Mouse (Mus musculus) forebrain, embryonic 10.5 days (tissue): Measurements from ENCODE around the gene Reep3. TPM values are rescaled to one million over a fixed set of nuclear protein-coding genes. Genes with fewer than 3 reads are reported as not detected.
"Not testable (repeated sequence)": the region's sequence is repeated elsewhere in the genome, so short reads cannot be mapped to it uniquely, and the experiment has no call there.

Experiments used
- DNase-seq: peaks from one replicate; pipeline ENCODE4 v3.0.0-alpha.2; 2017; ENCODE audit warnings: low spot score; ENCODE audit errors: extremely low spot score
- H3K27ac ChIP-seq: fragments of 300-500 bp; sonication (generic); 2 replicates; pipeline ENCODE4 v1.5.1; 2016; ENCODE audit warnings: mild to moderate bottlenecking
- H3K27me3 ChIP-seq: fragments of 300-500 bp; sonication (generic); 2 replicates; pipeline ENCODE4 v1.6.1; 2016; ENCODE audit warnings: mild to moderate bottlenecking; ENCODE audit not compliant: poor library complexity, severe bottlenecking
- H3K36me3 ChIP-seq: fragments of 300-500 bp; sonication (generic); replicated peaks from 2 replicates; pipeline ENCODE4 v1.6.1; 2016; ENCODE audit warnings: mild to moderate bottlenecking, moderate library complexity
- H3K4me1 ChIP-seq: fragments of 300-500 bp; sonication (generic); 2 replicates; pipeline ENCODE4 v1.6.1; 2016
- H3K4me3 ChIP-seq: fragments of 300-500 bp; sonication (generic); 2 replicates; pipeline ENCODE4 v1.5.1; 2016; ENCODE audit warnings: mild to moderate bottlenecking, moderate library complexity
- H3K9me3 ChIP-seq: fragments of 300-500 bp; sonication (generic); 2 replicates; pipeline ENCODE4 v1.6.1; 2016; ENCODE audit warnings: mild to moderate bottlenecking, moderate library complexity
- WGBS: fragments of 180-500 bp; shearing (Covaris S2); methylation state at CpG from one replicate; pipeline ENCODE4 v1.1.7; 2016; 5-methylcytosine and 5-hydroxymethylcytosine counted together
- polyA plus RNA-seq: library from polyadenylated mRNA; unstranded; fragments of >200 nt; fragmentation: Nextera tagmentation; extraction: Ambion mirVana; gene quantifications from 2 replicates; pipeline ENCODE4 v1.2.1, GENCODE M21; 2016

Gene Reep3
- polyA plus RNA-seq, 1 experiment from 2014 or later: 32.7 TPM

GRCm38 (mm10) chr10:67014746-67015145, 82.0 kb downstream of the Reep3 start:
- WGBS: 92% methylated on average over 12 of the region's 12 CpGs
- no peak overlapping the region for H3K27ac ChIP-seq
- DNase-seq: no peak
- H3K27me3 ChIP-seq: no peaks in the 10 kb centered on the region
- peaks cover 46% of the 10 kb centered on the region for H3K36me3 ChIP-seq
- no peaks in the 10 kb centered on the region for H3K9me3 ChIP-seq
- peaks cover 14% of the 10 kb centered on the region for H3K4me1 ChIP-seq
- H3K4me3 ChIP-seq: no peak overlapping the region

GRCm38 (mm10) chr10:67010521-67010920, 86.2 kb downstream of the Reep3 start:
- Histone ChIP-seq H3K36me3 (peaks cover 29% of the 10 kb centered on the region), H3K4me3 (no peak overlapping the region), H3K4me1 (peaks cover under 1% of the 10 kb centered on the region; the same call in 1 of the 2 replicates), H3K9me3 (no peaks in the 10 kb centered on the region), H3K27me3 (no peaks in the 10 kb centered on the region), H3K27ac (no peak overlapping the region)
- no peak for DNase-seq
- 90% methylated on average over 12 of the region's 12 CpGs for WGBS

- peak overlapping the region; percentile 46 for H3K4me3 ChIP-seq
- H3K27me3 ChIP-seq: no peaks in the 10 kb centered on the region
- peaks cover 8% of the 10 kb centered on the region; the same call in 1 of the 2 replicates for H3K9me3 ChIP-seq
- peaks cover 40% of the 10 kb centered on the region for H3K4me1 ChIP-seq
- 3% methylated on average over 12 of the region's 12 CpGs for WGBS
- peak; percentile 35 for DNase-seq
- H3K27ac ChIP-seq: peak overlapping the region; percentile 88
- no peaks in the 10 kb centered on the region for H3K36me3 ChIP-seq
Observed at GRCm38 (mm10) chr10:67004527-67005042, 92.2 kb downstream of the Reep3 start.

GRCm38 (mm10) chr10:67003743-67004526, 92.8 kb downstream of the Reep3 start:
- peak; percentile 81 for DNase-seq
- WGBS: under 1% methylated on average over 22 of the region's 22 CpGs

GRCm38 (mm10) chr10:67003009-67003742, 93.6 kb downstream of the Reep3 start:
- H3K4me1 ChIP-seq: peaks cover 40% of the 10 kb centered on the region
- WGBS: under 1% methylated on average over 25 of the region's 25 CpGs
- no peaks in the 10 kb centered on the region for H3K27me3 ChIP-seq
- no peaks in the 10 kb centered on the region for H3K36me3 ChIP-seq
- H3K9me3 ChIP-seq: peaks cover 8% of the 10 kb centered on the region; the same call in 1 of the 2 replicates
- H3K27ac ChIP-seq: peak overlapping the region; percentile 88
- H3K4me3 ChIP-seq: peak overlapping the region; percentile 46
- peak; percentile 78 for DNase-seq

More at GRCm38 (mm10) chr10:67003743-67004526, 92.8 kb downstream of the Reep3 start:
- Histone ChIP-seq H3K27me3 (no peaks in the 10 kb centered on the region), H3K27ac (peak overlapping the region; percentile 88), H3K4me3 (peak overlapping the region; percentile 46), H3K4me1 (peaks cover 40% of the 10 kb centered on the region), H3K36me3 (no peaks in the 10 kb centered on the region), H3K9me3 (peaks cover 8% of the 10 kb centered on the region; the same call in 1 of the 2 replicates)

GRCm38 (mm10) chr10:67002207-67003008, 94.3 kb downstream of the Reep3 start:
- Histone ChIP-seq H3K9me3 (peaks cover 8% of the 10 kb centered on the region; the same call in 1 of the 2 replicates), H3K36me3 (no peaks in the 10 kb centered on the region), H3K4me1 (peaks cover 40% of the 10 kb centered on the region), H3K27me3 (no peaks in the 10 kb centered on the region), H3K27ac (peak overlapping the region; percentile 88), H3K4me3 (peak overlapping the region; percentile 46)
- DNase-seq: peak; percentile 73
- 12% methylated on average over 30 of the region's 30 CpGs for WGBS

GRCm38 (mm10) chr10:67000958-67001615, 95.7 kb downstream of the Reep3 start:
- H3K36me3 ChIP-seq, H3K4me3 ChIP-seq, H3K27me3 ChIP-seq, DNase-seq, H3K27ac ChIP-seq, H3K9me3 ChIP-seq: not testable (repeated sequence)
- 96% methylated on average over 13 of the region's 13 CpGs for WGBS
- H3K4me1 ChIP-seq: peaks cover 40% of the 10 kb centered on the region

- H3K9me3 ChIP-seq: peaks cover 8% of the 10 kb centered on the region; the same call in 1 of the 2 replicates
- peaks cover 39% of the 10 kb centered on the region for H3K4me1 ChIP-seq
- no peak overlapping the region for H3K27ac ChIP-seq
- no peaks in the 10 kb centered on the region for H3K36me3 ChIP-seq
- DNase-seq: no peak
- no peak overlapping the region for H3K4me3 ChIP-seq
- 96% methylated on average over 5 of the region's 5 CpGs for WGBS
- H3K27me3 ChIP-seq: no peaks in the 10 kb centered on the region
Observed at GRCm38 (mm10) chr10:67000136-67000535, 96.6 kb downstream of the Reep3 start.

GRCm38 (mm10) chr10:66998770-66999169, 98.0 kb downstream of the Reep3 start:
- Histone ChIP-seq H3K4me3 (no peak overlapping the region), H3K9me3 (peaks cover 8% of the 10 kb centered on the region; the same call in 1 of the 2 replicates), H3K4me1 (peaks cover 39% of the 10 kb centered on the region), H3K36me3 (no peaks in the 10 kb centered on the region), H3K27me3 (no peaks in the 10 kb centered on the region), H3K27ac (no peak overlapping the region)
- no peak for DNase-seq
- WGBS: 95% methylated on average over 7 of the region's 7 CpGs

GRCm38 (mm10) chr10:66995181-66995580, 101.6 kb downstream of the Reep3 start:
- DNase-seq: no peak
- Histone ChIP-seq H3K9me3 (peaks cover 1% of the 10 kb centered on the region), H3K27ac (peak overlapping the region; percentile 75), H3K27me3 (no peaks in the 10 kb centered on the region), H3K4me1 (peaks cover 17% of the 10 kb centered on the region), H3K4me3 (no peak overlapping the region), H3K36me3 (no peaks in the 10 kb centered on the region)
- WGBS: 68% methylated on average over 6 of the region's 6 CpGs

GRCm38 (mm10) chr10:66994469-66994868, 102.3 kb downstream of the Reep3 start:
- Histone ChIP-seq H3K4me1 (peaks cover 17% of the 10 kb centered on the region), H3K27me3 (no peaks in the 10 kb centered on the region), H3K4me3 (no peak overlapping the region), H3K9me3 (peaks cover 8% of the 10 kb centered on the region), H3K27ac (peak overlapping the region; percentile 75), H3K36me3 (no peaks in the 10 kb centered on the region)
- WGBS: 81% methylated on average over 5 of the region's 5 CpGs
- DNase-seq: no peak

GRCm38 (mm10) chr10:66992591-66992990, 104.2 kb downstream of the Reep3 start:
- no peaks in the 10 kb centered on the region for H3K27me3 ChIP-seq
- no peak for DNase-seq
- peaks cover 17% of the 10 kb centered on the region for H3K9me3 ChIP-seq
- no peaks in the 10 kb centered on the region for H3K36me3 ChIP-seq
- H3K4me1 ChIP-seq: peaks cover 17% of the 10 kb centered on the region
- H3K27ac ChIP-seq: no peak overlapping the region
- H3K4me3 ChIP-seq: no peak overlapping the region
- whole genome bisulfite sequencing: 79% methylated on average over 5 of the region's 5 CpGs
